Mouse (Mus musculus) cerebellum, adult 11 months (tissue): ENCODE results near the gene Rnase4.

Source experiments
- DNase-seq: peaks from one replicate; pipeline ENCODE4 v3.0.0; 2022

The Rnase4 gene

GRCm38 (mm10) chr14:51130315-51130940, 39.6 kb downstream of the Rnase4 start:
- DNase-seq, result no peak

DNA sequence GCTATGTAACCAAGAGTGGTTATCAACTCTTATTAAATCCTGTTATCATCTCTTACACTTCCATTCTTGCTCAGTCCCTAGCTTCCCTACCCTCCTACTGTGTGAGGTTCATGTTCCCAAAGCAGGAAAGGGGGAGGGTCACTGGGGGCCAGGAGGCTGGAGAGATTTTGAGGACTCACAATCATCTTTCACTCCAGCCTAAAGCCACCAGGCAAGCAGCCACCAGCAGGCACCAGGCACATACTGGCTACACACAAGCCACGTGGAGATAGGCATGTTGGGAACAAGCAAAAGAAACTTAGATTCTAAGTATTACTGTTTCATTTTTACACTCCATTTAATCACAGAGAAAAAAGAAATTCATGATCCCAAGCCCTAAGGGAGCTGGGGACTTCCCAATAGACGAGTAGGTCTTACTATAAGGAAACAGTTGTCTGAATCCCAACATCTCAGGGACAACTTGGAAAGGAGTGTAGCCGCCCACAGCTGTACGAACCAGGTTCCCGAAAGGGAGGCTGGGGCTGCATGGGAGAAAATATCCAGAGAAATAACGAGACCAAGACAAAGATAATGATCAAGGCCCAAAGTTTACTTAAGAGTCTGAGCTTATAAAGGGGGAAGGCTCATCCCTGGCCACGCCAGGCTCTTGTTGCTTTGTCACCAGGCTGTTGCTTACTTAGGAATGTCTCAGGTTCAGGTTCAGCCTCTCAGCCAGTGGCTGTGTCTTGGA, 40.4 kb downstream of the Rnase4 start:
- DNase-seq, result no peak

GRCm38 (mm10) chr14:51132372-51132771, 41.5 kb downstream of the Rnase4 start:
- no peak for DNase-seq

- DNase-seq, result no peak
Measured at GRCm38 (mm10) chr14:51140342-51140741, 49.5 kb downstream of the Rnase4 start.

GRCm38 (mm10) chr14:51142119-51142518, 51.2 kb downstream of the Rnase4 start:
- no peak for DNase-seq

DNA sequence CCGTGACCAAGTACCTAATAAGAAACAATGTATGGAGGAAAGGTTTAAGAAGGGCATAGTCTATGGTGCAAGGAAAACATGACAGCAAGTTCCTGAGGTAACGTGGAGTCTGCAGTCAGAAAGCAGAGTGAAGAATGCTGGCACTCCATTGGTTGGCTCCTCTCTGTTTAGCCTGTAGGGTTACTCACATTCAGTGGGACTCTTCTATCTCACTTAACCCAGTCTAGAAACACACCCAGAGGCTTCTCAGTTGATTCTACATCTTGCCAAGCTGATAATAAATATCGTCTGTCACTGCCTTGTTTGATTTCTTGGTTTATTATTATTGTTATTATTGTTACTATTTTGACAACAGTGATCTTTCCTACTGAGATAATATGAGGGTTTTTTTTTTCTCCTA, 51.7 kb downstream of the Rnase4 start:
- DNase-seq, result no peak

GRCm38 (mm10) chr14:51143287-51143686, 52.4 kb downstream of the Rnase4 start:
- DNase-seq, result no peak

DNA sequence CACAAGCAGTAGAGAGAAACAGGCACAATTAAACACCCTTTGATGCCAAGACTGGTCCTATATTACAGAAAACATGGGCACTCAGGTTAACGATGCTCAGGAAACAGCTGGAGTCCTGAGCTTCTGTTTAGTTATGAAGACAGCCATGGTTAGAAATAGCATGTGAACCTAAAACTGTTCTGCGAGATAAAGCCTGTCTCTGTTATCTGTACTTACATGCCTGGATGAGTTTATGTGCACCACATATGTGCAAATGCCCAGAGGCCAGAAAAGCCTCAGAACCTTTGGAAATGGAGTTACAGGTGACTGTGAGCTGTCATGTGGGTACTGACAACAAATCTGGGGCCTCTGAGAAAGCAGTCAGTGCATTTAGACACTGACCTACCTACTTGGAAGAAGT, 53.1 kb downstream of the Rnase4 start:
- no peak for DNase-seq

- no peak for DNase-seq
Measured at GRCm38 (mm10) chr14:51144451-51144850, 53.6 kb downstream of the Rnase4 start.

DNA sequence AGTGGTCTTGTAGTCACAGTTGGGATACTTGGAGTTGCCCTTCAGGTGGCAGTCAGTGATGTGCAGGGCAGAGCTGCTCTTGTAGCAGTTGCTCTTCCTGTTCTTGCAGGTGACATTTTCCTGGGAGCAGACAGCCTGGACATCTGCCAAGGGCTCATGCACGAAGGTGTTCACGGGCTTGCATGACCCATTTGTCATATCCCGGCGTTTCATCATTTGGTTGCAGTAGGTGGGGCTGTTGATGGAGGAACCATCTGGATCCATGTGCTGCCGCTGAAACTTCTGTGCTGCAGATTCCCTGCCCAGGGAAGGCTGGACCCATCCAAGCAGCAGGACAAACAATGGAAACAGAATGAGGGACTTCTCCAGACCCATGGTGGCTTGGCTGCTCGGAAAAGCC, 54.6 kb downstream of the Rnase4 start:
- DNase-seq, result no peak

DNA sequence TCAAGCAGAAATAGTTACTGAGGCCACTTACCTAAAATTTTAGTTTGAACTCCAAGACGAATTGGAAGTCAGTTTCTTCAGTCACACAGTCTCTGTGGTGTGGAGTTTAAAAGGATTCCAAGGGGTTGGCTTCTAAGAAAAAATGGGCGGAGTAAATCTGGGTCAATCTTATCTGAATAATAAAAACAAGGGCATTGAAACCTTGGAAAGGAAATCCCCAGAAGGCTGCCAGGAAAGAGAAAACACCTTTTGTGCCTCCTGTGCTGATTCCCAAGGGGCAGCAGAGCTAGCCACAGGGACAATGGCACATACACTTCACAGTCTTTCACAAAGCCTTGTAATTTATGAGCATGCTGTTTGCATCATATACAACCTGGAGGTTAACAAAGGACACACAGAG, 55.8 kb downstream of the Rnase4 start, which contains the start of gene Rnase1:
Rnase1 (minus strand) TSS at position 101 of the 400 bp plus-strand sequence.
- DNase-seq, result no peak

- no peak for DNase-seq
Measured at GRCm38 (mm10) chr14:51148006-51148405, 57.1 kb downstream of the Rnase4 start.

DNA sequence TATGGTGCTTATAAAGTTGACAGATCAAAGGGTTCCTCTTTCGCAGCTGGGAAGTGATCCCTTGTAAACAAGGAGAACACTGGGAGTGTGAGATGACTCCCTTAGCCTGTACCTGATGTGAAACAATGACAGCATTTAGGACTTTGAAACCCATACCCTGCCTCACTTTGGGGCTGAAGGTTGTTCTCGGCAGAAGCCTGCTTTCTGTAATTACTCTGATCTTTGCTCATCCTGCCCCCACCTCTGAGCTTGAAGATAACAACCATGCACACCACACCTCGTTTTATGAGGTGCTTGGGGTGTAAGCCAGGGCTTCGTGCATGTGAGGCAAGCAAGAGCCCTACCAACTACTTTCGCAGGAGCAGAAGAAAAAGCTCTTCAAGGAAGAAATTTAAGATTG, 58.3 kb downstream of the Rnase4 start:
- no peak for DNase-seq

DNA sequence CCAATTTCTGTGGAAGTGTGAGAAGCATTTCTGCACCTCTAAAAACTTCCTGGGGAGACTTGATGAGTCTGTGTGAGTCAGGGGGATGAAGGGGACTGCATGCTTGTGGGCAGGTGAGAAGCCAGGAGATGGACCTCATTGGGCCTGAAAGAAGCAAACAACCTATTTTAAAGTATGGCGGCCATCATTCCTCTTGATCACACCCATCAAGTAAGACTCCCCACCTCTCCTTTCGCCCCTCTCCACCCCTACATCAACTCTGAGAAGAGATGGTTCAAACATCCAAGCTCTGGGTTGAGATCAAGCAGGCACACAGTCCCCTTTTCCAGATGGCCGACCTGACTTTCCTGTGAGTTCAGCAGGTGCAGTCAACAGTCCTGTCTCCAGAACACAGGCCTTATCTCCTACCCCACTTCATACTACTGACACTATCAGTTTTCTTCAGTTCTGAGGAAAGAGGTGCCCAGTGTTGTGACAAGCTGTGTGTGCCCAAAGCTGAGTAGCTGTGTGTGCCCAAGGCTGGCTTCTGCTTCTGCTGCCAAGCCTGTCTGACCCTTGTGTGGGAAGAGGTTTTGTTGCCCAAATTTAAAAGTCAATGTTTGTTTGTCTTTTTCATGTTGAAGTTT, 59.4 kb downstream of the Rnase4 start:
- no peak for DNase-seq

- no peak for DNase-seq
Measured at GRCm38 (mm10) chr14:51152249-51152870, 61.5 kb downstream of the Rnase4 start.
